Mouse (Mus musculus): ENCODE measurements around the gene Tnfaip8l1.

Gene Tnfaip8l1

DNA sequence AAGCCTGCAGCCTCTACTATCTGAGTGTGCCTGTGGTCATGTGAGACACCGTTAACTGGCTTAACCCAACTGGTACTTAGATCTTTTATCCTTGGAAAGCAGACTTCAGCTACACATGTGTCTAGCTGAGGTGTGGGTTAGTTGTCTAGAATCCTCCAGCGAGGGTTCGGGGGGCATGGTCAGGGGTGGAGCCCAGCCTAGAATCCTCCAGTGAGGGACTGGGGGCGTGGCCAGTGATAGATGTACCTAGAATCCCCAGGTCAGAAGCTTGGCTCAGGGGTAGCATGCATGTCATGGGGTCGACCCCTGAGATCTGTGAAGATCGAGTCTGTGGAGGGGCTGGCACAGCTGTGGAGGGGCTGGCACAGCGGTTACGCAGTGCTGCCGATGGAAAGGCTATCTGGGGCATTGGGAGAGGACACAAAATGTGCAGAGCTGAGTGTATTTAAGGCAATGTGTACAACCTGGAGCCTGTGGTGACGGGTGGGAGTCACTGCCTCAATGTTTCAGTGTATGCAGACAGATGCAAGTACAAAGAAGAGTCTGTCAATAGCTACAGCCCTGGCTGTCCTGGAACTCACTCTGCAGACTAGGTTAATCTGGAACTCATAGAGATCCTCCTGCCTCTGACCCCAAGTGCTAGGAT, 11.2 kb downstream of the Tnfaip8l1 start:
- DNase-seq (ENCODE audit: extremely low read depth, insufficient read length, low spot score), result no peak

DNA sequence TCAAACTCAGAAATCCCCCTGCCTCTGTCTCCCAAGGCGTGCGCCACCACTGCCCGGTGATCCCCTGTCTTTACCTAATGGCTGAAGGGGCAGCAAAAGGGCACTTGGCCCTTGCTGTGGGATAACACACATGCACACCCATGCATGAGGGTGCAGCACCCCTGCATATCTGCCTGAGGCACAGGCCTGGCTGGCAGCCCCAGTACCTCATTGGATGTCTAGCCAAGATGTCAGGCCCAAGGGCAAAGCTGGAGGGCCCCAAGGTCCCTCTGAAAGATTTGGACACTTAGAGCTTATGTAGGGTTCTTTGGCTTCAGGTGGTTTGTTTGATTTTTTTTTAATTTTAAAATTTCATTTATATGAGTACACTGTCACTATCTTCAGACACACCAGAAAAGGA, 13.1 kb downstream of the Tnfaip8l1 start:
- no peak for DNase-seq (ENCODE audit: extremely low read depth, insufficient read length, low spot score)

DNA sequence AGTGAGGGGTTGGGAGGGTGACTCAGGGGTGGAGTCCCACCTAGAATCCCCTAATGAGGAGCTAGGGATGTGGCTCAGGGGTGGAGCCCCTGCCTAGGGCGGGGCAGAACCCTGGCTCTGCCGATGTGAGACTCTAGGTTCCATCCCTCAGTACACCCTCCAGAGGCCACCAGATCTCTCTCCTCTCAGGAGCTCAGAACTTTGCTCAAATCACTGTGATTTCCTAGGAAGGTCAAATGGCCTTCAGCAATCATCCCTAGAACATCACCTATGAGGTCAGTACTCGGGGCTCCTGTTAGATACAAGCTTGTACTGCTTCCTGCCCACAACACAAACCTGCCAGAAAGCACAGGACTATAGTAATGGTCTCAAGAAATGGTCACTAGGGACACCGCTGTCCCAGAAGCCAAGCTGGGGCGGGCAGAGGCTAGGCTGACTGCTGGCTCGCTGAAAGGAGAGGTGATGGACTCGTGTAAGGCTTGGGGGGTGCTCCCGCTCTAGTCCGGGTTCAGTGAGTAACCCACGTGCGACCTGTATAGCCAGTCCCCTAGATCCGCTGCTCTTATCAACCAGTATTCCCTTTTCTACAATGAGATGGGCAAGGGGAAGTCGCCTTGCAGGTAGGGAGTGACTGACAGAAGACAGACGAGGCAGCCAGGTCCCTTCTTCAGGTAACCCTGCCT, 20.8 kb downstream of the Tnfaip8l1 start:
- DNase-seq (ENCODE audit: extremely low read depth, insufficient read length, low spot score), result no peak

DNA sequence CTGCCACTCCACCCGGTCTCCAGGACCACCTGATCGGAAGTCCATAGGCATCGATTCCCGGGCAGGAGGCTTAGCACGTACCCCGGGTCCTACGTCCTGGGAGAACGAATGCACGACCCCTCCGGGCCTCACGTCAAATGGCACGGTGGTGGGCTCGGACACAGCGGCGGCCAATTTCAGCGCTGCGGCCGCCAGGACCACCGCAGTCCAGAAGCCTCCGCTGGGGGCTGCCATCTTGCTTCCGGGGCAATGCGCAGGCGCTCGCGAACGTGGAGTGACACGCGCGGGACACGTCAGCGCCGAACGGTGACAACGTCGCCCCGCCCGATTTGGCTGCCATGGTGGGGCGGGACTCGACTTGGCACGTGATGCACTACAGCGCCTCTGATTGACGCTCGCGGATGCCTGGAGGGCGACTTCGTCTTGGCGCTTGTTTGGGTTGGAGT, 21.4 kb downstream of the Tnfaip8l1 start, which contains the start of gene Mydgf:
TSS of gene Mydgf (minus strand) at position 263 of the 446 bp plus-strand sequence.
- peak; percentile 97 for DNase-seq (ENCODE audit: extremely low read depth, insufficient read length, low spot score)

DNA sequence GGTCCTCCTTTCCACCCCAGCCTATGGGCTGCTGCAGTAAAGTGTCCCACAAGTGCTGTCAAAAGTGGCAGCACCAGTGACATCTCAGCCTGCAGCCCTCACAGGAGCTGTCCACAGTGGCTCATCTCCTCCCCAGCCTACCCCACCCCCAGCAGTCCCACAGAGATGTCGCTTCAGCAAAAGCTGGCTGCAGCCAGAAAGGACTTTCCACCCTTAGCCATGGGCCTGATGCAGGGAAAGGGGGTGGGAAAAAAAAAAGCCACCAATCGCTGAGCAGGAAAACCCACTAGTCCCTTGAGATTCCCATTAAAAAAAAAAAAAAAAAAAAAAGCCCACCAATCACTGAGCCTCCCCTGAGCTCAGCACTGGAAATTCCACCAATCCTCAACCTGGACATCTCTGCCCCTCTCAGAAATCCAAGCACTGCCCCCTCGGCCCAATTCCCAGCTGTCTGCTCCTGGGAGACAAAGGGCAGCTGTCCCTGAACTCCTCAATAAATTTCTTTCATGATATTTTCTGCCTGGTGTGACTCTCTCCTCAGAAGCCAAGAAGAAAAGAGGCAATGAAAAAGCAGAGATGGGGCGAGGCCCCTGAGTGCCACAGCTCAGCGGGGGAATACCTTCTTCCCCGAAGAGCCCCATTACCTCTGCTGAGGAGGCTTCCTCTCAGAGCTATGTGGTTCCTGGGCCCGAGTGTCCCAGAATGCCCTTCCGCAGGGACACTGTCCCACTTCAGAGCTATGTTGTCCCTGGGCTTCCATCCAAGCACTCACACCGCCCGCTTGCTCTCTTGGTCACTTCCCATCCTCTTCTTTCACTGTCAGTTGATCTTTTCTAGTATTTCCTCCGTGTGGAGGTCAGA, 23.2 kb downstream of the Tnfaip8l1 start:
- no peak for DNase-seq (ENCODE audit: extremely low read depth, insufficient read length, low spot score)

DNA sequence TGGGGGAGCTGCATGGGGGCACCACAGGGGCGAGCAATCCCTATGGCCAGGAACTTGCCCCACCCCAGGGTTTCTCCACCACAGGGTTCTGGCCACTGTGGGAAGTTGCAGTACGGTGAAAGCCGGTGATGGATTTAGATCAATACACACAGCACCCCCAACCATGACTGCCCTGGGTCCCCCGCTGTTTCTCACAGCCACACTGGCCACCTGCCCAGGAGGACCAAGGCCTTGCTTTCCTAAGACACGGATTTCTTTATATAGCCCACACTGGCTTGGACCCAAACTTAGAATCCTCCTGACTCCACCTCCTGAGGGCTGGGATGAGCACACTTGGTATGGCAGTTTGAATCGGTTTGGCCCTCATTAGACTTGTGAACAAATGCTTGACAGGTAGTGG, 29.0 kb downstream of the Tnfaip8l1 start:
- no peak for DNase-seq (ENCODE audit: extremely low read depth, insufficient read length, low spot score)

DNA sequence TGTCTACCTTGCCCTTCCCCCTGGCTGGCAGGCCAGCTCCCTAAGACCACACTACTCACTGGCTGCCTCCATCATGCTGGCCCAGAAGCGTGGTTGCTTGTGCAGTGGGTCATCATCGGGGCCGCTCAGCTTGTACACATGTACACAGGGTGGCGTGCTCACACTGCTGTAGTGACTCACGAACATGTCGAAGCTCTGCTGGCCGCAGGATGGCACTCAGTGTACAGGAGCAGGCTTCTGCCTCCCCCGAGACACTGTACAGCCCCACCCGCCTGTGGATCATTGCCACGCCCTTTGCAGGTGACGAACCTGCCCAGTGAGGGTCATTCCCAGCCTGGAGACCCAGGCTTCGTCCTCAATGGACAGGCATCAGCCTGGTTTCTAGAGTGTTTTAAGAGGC, 32.1 kb downstream of the Tnfaip8l1 start:
- DNase-seq (ENCODE audit: extremely low read depth, insufficient read length, low spot score), result no peak

DNA sequence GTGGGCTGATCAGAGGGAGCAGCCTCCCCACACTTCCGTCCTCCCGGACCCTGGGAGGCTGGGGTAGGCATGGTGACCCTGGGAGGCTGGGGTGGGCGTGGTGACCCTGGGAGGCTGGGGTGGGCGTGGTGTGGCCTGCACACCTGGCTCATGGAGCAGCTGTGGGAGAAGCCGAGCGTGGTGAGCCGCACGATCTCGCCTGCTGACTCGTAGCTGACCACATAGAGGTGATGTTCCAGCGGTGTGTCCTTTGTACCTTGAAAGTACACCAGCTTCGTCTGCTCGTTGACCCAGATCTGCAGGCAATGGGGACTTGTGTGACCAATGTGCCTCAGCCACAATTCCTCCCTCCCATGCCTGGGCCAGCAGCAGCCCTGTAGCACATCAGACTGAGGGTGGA, 32.5 kb downstream of the Tnfaip8l1 start:
- no peak for DNase-seq (ENCODE audit: extremely low read depth, insufficient read length, low spot score)

DNA sequence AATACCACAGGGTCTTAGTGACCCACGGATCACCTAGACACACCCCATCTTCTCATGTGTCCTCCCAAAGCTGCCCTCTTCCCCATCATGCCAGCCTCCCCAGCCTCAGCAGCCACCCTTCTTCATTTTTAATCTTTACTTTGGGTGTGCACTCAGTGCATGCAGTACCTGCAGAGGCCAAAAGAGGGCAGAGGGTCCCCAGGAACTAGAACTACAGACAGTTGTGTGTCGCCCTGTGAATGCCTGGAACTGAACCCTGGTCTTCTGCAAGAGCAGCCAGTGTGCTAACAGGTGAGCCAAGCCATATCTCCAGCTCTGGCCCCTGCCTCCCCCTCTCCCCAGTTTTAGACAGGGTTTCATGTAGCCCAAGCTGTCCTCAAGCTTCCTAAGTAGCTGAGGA, 34.6 kb downstream of the Tnfaip8l1 start:
- DNase-seq (ENCODE audit: extremely low read depth, insufficient read length, low spot score), result no peak

DNA sequence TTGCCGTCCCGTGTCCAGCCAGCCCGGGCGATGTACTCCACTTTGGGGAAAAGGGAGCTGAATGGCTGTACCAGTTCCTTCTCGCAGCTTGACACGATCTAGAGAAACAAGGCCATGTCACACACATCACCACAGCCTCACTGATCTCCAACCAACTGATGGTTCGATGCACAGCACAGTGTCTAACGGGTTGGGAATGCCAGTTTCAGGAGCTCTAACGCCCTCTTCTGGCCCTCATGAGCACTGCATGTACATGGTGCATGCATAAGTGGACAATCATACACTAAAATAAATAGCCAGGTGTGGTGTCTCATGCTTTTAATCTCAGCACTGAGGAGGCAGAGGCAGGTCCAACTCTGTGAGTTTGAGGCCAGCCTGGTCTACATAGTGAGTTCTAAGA, 38.3 kb downstream of the Tnfaip8l1 start:
- no peak for DNase-seq (ENCODE audit: extremely low read depth, insufficient read length, low spot score)

DNA sequence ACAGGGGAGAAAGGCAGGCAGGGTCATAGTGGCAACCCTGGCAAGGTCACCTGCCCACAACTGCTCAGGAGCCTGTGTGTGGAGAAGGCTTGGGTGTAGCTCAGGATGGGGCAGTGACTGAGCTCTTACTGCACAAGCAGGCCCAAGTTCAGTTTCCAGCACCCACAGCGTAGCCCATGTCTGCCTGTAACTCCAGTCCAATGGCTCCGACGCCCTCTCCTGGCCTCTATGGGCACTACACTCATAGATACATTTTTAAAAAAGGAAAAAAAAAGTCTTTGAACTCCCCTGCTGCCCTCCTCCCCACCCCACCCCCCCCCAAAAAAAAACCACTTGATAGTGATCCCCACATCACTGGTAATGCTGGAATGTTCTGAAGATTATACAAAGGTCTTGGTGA, 39.4 kb downstream of the Tnfaip8l1 start:
- no peak for DNase-seq (ENCODE audit: extremely low read depth, insufficient read length, low spot score)

DNA sequence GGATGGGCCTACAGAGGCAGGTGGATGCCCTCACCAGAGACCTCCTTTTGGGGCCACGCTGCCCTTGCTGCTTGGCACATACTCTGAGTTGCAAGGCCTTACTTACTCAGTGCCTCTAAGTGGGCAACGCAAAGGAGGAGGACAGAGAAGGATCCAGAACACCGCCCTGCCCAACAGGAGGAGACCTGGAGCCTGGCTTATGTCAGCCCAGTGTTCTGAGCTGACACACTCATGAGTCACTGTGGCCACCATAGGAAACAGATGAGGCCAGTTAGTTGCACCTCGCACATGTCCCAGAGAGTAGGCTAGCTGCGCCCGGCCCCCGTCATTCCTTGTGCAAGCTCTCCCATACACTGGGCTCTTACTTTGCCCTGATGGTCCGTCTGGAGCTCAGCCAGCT, 40.2 kb downstream of the Tnfaip8l1 start:
- DNase-seq (ENCODE audit: extremely low read depth, insufficient read length, low spot score), result peak; percentile 73

DNA sequence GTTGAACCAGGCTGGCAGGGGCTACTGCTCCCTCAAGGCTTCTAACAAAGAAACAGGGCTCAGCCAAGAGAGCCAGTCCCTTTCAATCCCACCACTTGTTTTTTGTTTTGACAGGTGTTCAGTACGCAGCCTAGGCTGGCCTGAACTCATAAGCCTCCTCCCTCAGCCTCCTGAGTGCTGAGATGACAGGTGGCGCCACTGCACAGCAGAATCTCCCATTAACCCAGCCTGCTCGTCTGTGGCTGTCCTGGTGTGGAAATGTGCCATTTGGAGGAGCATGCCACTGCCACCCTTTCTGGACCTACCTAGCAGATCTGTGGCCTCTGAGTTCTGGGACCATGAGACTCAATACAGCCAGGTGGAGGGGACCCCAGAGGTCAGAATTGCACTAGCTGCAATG, 41.5 kb downstream of the Tnfaip8l1 start:
- no peak for DNase-seq (ENCODE audit: extremely low read depth, insufficient read length, low spot score)

DNA sequence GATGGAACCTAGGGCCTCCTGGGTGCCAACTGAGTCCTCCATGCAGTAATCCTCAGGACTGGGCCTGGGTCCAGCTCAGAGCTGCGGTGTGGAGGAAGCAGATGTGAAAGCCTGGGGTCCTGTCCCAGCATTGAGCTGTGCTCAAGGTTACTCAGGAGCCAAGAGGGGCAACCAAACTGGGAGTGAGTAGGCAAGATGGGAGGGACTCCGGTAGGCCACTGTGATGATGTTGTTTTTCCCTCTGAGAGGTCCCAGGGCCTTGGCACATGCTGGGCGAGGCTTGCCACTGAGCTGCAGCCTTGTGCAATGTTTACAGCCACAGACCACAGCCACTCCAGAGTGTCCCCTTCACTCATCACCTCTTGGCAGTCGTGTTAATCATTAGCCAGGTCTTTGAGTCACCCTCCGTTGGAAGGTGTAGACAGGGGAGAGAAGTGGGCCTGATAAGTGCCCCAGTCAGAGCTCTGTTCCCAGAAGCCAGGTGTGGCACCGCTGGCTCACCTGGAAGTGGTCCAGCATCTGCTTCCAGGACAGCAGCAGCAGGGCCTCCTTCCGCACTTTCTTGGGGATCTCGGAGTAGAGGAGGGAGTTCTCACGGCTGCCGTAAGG, 44.1 kb downstream of the Tnfaip8l1 start:
- DNase-seq (ENCODE audit: extremely low read depth, insufficient read length, low spot score), result peak; percentile 66

DNA sequence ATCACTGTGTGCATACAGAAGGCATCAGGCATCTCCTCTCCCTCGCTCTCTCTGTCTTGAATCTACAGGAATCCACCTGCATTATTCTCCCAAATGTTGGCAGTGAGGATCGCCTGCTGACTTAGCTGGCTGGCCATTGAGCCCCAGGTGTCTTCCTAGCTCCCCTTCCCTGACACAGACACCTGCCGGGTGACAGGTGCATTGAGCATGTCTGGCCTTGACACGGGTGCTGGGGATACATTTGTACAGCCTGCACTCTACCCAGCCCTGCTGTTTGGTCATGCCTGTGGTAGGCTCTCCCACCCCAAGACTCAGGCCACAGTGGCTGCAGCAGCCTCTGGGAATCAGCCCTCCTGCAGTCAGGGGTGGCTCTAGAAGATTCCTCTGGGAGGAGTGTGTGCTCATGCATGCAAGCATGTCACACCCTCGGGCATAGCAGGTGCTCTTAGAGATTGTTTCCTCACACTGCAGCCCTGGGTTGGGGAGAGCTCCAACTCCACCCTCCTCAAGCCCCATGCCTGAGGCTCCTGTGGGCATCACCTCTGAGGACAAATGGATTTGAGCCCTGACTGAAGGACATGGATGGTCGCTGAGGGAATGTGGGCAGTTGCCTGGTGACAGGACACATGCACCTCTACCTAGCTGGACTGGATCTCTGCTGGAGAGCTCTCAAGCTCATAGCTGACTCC, 44.9 kb downstream of the Tnfaip8l1 start:
- no peak for DNase-seq (ENCODE audit: extremely low read depth, insufficient read length, low spot score)

DNA sequence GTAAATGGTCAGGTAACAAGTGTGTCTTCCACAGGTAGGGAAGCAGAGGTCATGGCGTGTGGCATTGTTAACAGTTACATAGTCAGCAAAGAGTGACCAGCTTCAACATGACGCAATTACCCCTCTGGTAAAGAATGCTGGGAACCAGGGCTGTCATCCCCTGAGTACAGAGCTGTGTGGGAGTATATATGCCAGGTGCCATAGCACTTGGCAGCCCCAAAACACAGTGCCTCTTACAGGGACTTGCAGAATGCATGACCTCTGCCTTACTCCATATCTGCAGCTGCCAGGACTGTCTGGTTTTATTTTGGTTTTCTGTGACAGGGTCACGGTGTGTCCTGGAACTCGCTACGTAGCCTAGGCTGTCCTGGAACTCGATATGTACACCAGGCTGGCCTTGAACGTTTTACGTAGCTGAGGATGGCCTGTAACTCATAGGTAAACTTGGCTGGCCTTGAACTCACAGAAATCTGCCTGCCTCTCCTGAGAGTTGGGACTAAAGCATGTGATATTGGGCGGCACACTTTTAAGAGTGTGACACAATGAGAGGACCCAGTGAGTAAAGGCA, 45.8 kb downstream of the Tnfaip8l1 start:
- DNase-seq (ENCODE audit: extremely low read depth, insufficient read length, low spot score), result no peak

DNA sequence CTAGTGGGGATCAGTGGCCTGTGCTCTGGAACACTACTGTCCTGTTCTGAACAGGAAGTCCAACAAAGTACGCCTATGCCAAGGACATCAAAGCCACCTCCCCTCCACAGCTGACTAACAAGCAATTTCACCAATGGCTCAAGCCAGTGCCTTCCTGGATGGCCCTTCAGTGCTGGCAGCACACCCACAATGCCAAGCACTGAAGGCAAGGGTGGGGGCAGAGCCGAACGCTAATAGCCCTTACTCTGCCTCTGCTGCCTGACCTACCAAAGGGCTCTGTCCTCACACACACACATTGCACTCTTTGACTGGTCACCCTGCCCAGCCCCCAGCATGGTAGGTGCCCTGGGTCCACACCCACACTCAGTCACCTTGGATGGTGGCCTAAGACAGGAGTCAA, 46.5 kb downstream of the Tnfaip8l1 start:
- DNase-seq (ENCODE audit: extremely low read depth, insufficient read length, low spot score), result no peak

DNA sequence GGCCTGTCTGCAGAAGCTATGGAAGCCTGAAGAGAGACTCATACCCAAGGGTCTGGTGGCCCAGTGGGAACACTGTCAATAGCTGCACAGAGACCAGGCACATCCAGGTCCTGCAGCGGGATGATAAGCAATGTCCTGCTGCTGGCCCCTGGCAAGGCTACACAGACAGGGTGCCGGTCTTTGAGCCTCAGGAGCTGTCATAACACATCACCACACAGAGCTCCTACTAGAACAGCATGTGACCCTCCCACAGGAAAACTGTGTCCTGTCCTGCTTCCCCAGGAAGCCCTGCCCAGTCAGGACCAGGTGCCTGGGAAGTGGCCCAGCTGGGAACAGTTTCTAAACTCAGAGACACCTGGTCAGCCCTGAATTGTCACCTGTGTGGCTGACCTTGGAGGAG, 48.8 kb downstream of the Tnfaip8l1 start:
- DNase-seq (ENCODE audit: extremely low read depth, insufficient read length, low spot score), result no peak

DNA sequence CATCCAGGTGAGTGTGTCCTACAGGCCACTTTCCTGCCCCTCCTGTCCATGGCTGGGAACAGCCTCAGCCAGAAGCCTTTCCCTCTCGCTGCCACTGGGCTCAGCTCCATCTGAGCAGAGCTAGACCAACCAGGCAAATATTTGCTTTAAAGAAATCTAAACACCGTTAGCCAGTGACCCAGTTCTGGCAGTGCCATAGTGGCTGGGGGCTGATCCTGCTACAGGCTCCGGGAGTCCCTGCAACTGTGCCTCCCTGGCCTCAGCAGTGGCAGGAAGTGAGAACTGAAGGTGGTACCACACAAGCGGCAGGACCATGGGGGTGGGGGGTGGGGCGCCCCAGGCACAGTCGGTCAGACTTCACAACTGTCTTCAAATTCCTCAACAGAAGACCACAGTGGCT, 50.4 kb downstream of the Tnfaip8l1 start:
- DNase-seq (ENCODE audit: extremely low read depth, insufficient read length, low spot score), result no peak

DNA sequence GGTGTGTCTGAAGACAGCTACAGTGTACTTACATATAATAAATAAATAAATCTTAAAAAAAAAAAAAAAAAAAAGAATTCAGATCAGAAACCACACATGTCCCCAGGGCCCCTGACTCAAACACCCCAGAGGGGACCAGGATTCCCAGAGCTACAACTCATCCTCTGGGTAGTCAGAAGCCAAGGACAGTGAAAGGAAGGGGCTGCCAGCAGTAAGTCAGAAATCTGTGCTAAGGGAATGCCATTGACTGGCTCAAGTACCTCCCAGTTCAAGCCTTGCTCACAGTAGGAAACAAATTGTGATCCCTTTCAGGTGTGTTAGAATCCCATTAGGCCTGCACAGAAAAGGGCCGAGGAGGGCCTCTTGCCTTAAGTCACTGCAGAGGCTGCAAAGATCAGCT, 52.0 kb downstream of the Tnfaip8l1 start:
- no peak for DNase-seq (ENCODE audit: extremely low read depth, insufficient read length, low spot score)

All from 3134 (cell line).